Mouse (Mus musculus) MEL (cell line): ENCODE measurements at regions not wholly inside any gene's neighbourhood (a gene's known extent, or its start where the extent isn't known, plus 50 kb on each side); places are given as distances from the start of the nearest gene placed in this dataset.

Source experiments
- CTCF ChIP-seq, 3 experiments: IDR thresholded peaks in 2 of 3; conservative IDR thresholded peaks in 1 of 3; 2 replicates each; pipeline ENCODE4 v1.5.1; 2011 to 2012; ENCODE audit warnings: low read length in 3 of 3, low read depth in 2 of 3, mild to moderate bottlenecking in 2 of 3, improper control_type of control experiment in 1 of 3, inconsistent platforms in 1 of 3, mixed read lengths in 1 of 3, moderate library complexity in 1 of 3; ENCODE audit not compliant: control insufficient read depth in 1 of 3, insufficient read depth in 1 of 3, poor library complexity in 1 of 3, severe bottlenecking in 1 of 3
- E2F4 ChIP-seq: IDR thresholded peaks from 2 replicates; pipeline ENCODE4 v1.6.1; 2011; ENCODE audit warnings: low read depth, low read length, improper control_type of control experiment, borderline replicate concordance
- ELF1 ChIP-seq: IDR thresholded peaks from 2 replicates; pipeline ENCODE4 v1.6.1; 2014; ENCODE audit warnings: low read depth, mild to moderate bottlenecking, inconsistent platforms, low read length, improper control_type of control experiment, moderate library complexity
- EP300 ChIP-seq, 2 experiments: IDR thresholded peaks; 2 replicates each; pipeline ENCODE4 v1.6.1; 2011; ENCODE audit warnings: improper control_type of control experiment in 2 of 2, low read length in 2 of 2, low read depth in 1 of 2, mild to moderate bottlenecking in 1 of 2
- KAT2A ChIP-seq: conservative IDR thresholded peaks from 2 replicates; pipeline ENCODE4 v1.6.1; 2012; ENCODE audit warnings: low read depth, low read length, improper control_type of control experiment, inconsistent platforms
- MAX ChIP-seq: IDR thresholded peaks from 2 replicates; pipeline ENCODE4 v1.6.1; 2011; ENCODE audit warnings: low read length, improper control_type of control experiment
- MEF2A ChIP-seq: IDR thresholded peaks from 2 replicates; pipeline ENCODE4 v1.6.1; 2014; ENCODE audit warnings: low read depth, mild to moderate bottlenecking, inconsistent platforms, low read length, improper control_type of control experiment; ENCODE audit not compliant: poor library complexity, insufficient replicate concordance, severe bottlenecking; ENCODE audit errors: extremely low read depth
- MXI1 ChIP-seq: IDR thresholded peaks from 2 replicates; pipeline ENCODE4 v1.6.1; 2011; ENCODE audit warnings: mild to moderate bottlenecking, low read depth, low read length, improper control_type of control experiment
- NRF1 ChIP-seq: IDR thresholded peaks from 2 replicates; pipeline ENCODE4 v1.6.1; 2014; ENCODE audit warnings: low read depth, mild to moderate bottlenecking, inconsistent platforms, low read length, improper control_type of control experiment, moderate library complexity; ENCODE audit not compliant: poor library complexity, insufficient read depth, severe bottlenecking
- POLR2A ChIP-seq, 2 experiments: IDR thresholded peaks; 2 replicates each; pipeline ENCODE4 v1.6.1; 2011 to 2012; ENCODE audit warnings: low read length in 2 of 2, mild to moderate bottlenecking in 2 of 2, control low read depth in 1 of 2, improper control_type of control experiment in 1 of 2, low read depth in 1 of 2, moderate library complexity in 1 of 2; ENCODE audit not compliant: control insufficient read depth in 1 of 2, insufficient read depth in 1 of 2, poor library complexity in 1 of 2
- TAL1 ChIP-seq: IDR thresholded peaks from 2 replicates; pipeline ENCODE4 v1.6.1; 2012; ENCODE audit warnings: mild to moderate bottlenecking, inconsistent platforms, low read length, moderate library complexity, mixed read lengths
- TCF12 ChIP-seq: IDR thresholded peaks from 2 replicates; pipeline ENCODE4 v1.6.1; 2014; ENCODE audit warnings: low read depth, mild to moderate bottlenecking, inconsistent platforms, low read length, improper control_type of control experiment, moderate library complexity
- UBTF ChIP-seq: IDR thresholded peaks from 2 replicates; pipeline ENCODE4 v1.6.1; 2012; ENCODE audit warnings: low read depth, mild to moderate bottlenecking, inconsistent platforms, low read length, improper control_type of control experiment, moderate library complexity, borderline replicate concordance; ENCODE audit not compliant: insufficient read depth
- ZMIZ1 ChIP-seq: IDR thresholded peaks from 2 replicates; pipeline ENCODE4 v1.6.1; 2012; ENCODE audit warnings: low read depth, mild to moderate bottlenecking, inconsistent platforms, low read length, improper control_type of control experiment, moderate library complexity

DNA sequence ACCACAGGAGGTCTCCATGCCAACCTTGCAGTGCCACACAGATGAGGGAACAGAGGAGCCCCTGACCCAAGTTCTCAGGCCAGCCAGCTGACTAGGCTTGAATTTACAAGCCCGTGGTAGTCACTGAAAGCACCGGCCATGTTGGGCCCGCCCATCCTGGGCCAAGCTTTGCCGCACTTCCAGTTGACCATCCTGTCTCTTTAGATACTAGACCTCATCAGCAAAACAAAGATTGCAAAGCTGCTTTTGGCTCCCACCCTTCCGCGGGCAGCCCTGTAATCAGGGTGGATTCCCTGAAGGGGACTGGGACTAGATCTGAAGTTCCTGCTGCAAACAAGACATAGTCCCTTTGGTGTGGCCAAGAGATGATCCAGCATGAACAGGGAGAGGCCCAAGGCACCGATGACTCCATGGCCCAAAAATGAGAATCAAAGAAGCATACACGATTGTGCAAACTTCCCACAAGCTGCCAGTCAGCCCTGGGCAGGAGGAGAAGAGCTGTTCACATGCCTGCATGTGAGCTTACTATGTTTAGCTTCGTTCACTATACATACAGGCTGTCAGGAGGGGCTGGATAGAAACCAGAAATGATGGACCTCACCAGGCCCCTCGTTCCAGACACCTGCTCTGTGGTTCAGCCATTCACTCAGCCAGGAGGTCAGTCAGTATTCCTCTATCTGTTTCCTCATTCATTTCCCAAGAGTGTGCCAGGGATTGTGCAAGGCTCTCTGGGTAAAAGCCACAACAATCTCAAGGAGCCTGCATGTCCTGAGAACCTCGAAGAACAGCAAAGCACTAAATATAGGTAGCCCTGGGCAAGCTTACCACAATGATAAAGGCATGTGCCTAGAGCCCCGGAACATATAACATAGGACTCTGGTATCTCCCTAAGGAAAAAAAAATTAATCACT, 122.0 kb downstream of the Inhbb start:
- TF ChIP-seq CTCF (IDR thresholded peaks at IDR 0.05 in 2 of 3, conservative IDR thresholded peaks at IDR 0.05 in 1 of 3; ENCODE audit: control insufficient read depth in 1 of 3, insufficient read depth in 1 of 3, low read depth in 2 of 3, low read length in 3 of 3, poor library complexity in 1 of 3, severe bottlenecking in 1 of 3) (no peak), POLR2A (IDR thresholded peaks at IDR 0.05; ENCODE audit: control insufficient read depth in 1 of 2, insufficient read depth in 1 of 2, low read depth in 1 of 2, low read length in 2 of 2, poor library complexity in 1 of 2) (no peak), ELF1 (no peak), EP300 (IDR thresholded peaks at IDR 0.05; ENCODE audit: low read depth in 1 of 2, low read length in 2 of 2) (no peak), MAX (no peak), NRF1 (no peak), UBTF (no peak), KAT2A (no peak), MXI1 (no peak), TAL1 (no peak), ZMIZ1 (no peak), TCF12 (no peak), E2F4 (no peak), MEF2A (no peak)
